Mouse (Mus musculus): ENCODE data around the gene Sh2d6. TPM values are rescaled to one million over a fixed set of nuclear protein-coding genes. Genes with fewer than 3 reads are reported as not detected.

Sh2d6 gene
- 0.26 TPM for polyA plus RNA-seq (2021)

- in situ Hi-C loops (cut with MboI; ENCODE audit: low pct_unique_long_range_greater_than_20kb): no loop called here
Measured at GRCm38 (mm10) chr6:72521607-72522006, at the start of gene Sh2d6. Gene Sh2d6, minus strand, starts transcription at chr6:72521707.

GRCm38 (mm10) chr6:72570644-72571397 is 49.3 kb upstream of the Sh2d6 start:
- in situ Hi-C loops (cut with MboI; ENCODE audit: low pct_unique_long_range_greater_than_20kb): loop anchor here (5.0 to 25.0 kb wide), 3 partner anchors 34 to 584 kb away; no protein-coding TSS in a partner anchor
- no peak for TF ChIP-seq CTCF (IDR thresholded peaks at IDR 0.05)
- CTCF ChIA-PET: interaction anchor here (1.0 kb wide), 1 partner anchor 36 kb away, joined by 3 read pairs; no protein-coding TSS in a partner anchor
- POLR2A ChIA-PET: no interaction called here
- H3K27me3 ChIP-seq: no peaks in the 10 kb centered on the region
- ATAC-seq (no peak), DNase-seq (ENCODE audit: low read depth, low spot score) (no peak)

More at GRCm38 (mm10) chr6:72521607-72522006, at the start of gene Sh2d6:
- no peak for ATAC-seq
- no peak for DNase-seq (ENCODE audit: low read depth, low spot score)
- ChIA-PET CTCF (interaction anchor here (0.7 kb wide), 1 partner anchor 90 kb away, joined by 3 read pairs; no protein-coding TSS in a partner anchor), POLR2A (no interaction called here)
- no peaks in the 10 kb centered on the region for H3K27me3 ChIP-seq
- no peak for TF ChIP-seq CTCF (IDR thresholded peaks at IDR 0.05)

- in situ Hi-C loops (cut with MboI; ENCODE audit: low pct_unique_long_range_greater_than_20kb): loop anchor here (25.0 kb wide), 1 partner anchor 581 kb away; no protein-coding TSS in a partner anchor
Measured at GRCm38 (mm10) chr6:72568736-72569135, 47.2 kb upstream of the Sh2d6 start.

GRCm38 (mm10) chr6:72567508-72567907 is 46.0 kb upstream of the Sh2d6 start:
- DNase-seq (ENCODE audit: low read depth, low spot score) (no peak), ATAC-seq (no peak)
- TF ChIP-seq CTCF (IDR thresholded peaks at IDR 0.05): no peak
- POLR2A ChIA-PET: no interaction called here
- CTCF ChIA-PET: interaction anchor here (1.8 kb wide), 1 partner anchor 33 kb away, joined by 8 read pairs; no protein-coding TSS in a partner anchor
- in situ Hi-C loops (cut with MboI; ENCODE audit: low pct_unique_long_range_greater_than_20kb): loop anchor here (25.0 kb wide), 1 partner anchor 580 kb away; no protein-coding TSS in a partner anchor
- H3K27me3 ChIP-seq: no peaks in the 10 kb centered on the region

More at GRCm38 (mm10) chr6:72568736-72569135, 47.2 kb upstream of the Sh2d6 start:
- ATAC-seq (no peak), DNase-seq (ENCODE audit: low read depth, low spot score) (no peak)
- TF ChIP-seq CTCF (IDR thresholded peaks at IDR 0.05): no peak
- CTCF ChIA-PET: interaction anchor here (0.6 to 1.8 kb wide), 2 partner anchors 28 to 34 kb away, joined by 3 to 8 read pairs; no protein-coding TSS in a partner anchor
- H3K27me3 ChIP-seq: no peaks in the 10 kb centered on the region
- POLR2A ChIA-PET: no interaction called here

- no peaks in the 10 kb centered on the region for H3K27me3 ChIP-seq
- DNase-seq (ENCODE audit: low read depth, low spot score) (no peak), ATAC-seq (peak; percentile 58)
- POLR2A ChIA-PET: interaction anchor here (0.5 kb wide), 1 partner anchor 12 kb away, joined by 3 read pairs; no protein-coding TSS in a partner anchor
- in situ Hi-C loops (cut with MboI; ENCODE audit: low pct_unique_long_range_greater_than_20kb): loop anchor here (25.0 kb wide), 1 partner anchor 579 kb away; no protein-coding TSS in a partner anchor
- CTCF ChIA-PET: interaction anchor here (1.7 kb wide), 2 partner anchors 31 to 139 kb away, joined by 5 to 8 read pairs; no protein-coding TSS in a partner anchor
- no peak for TF ChIP-seq CTCF (IDR thresholded peaks at IDR 0.05)
Measured at GRCm38 (mm10) chr6:72566044-72566443, 44.5 kb upstream of the Sh2d6 start.

- ChIA-PET CTCF (interaction anchor here (1.7 kb wide), 2 partner anchors 31 to 138 kb away, joined by 5 to 8 read pairs; no protein-coding TSS in a partner anchor), POLR2A (no interaction called here)
- in situ Hi-C loops (cut with MboI; ENCODE audit: low pct_unique_long_range_greater_than_20kb): loop anchor here (25.0 kb wide), 1 partner anchor 578 kb away; no protein-coding TSS in a partner anchor
- DNase-seq (ENCODE audit: low read depth, low spot score): no peak
- no peak for TF ChIP-seq CTCF (IDR thresholded peaks at IDR 0.05)
- no peaks in the 10 kb centered on the region for H3K27me3 ChIP-seq
- ATAC-seq: no peak
Measured at GRCm38 (mm10) chr6:72565506-72565905, 44.0 kb upstream of the Sh2d6 start.

- no peak for ATAC-seq
- no peak for DNase-seq (ENCODE audit: low read depth, low spot score)
- H3K27me3 ChIP-seq: no peaks in the 10 kb centered on the region
- no peak for TF ChIP-seq CTCF (IDR thresholded peaks at IDR 0.05)
- in situ Hi-C loops (cut with MboI; ENCODE audit: low pct_unique_long_range_greater_than_20kb): loop anchor here (25.0 kb wide), 1 partner anchor 576 kb away; no protein-coding TSS in a partner anchor
- ChIA-PET POLR2A (no interaction called here), CTCF (interaction anchor here (0.9 to 5.9 kb wide), 3 partner anchors 25 to 155 kb away, joined by 3 to 23 read pairs (median 3); no protein-coding TSS in a partner anchor)
Measured at GRCm38 (mm10) chr6:72562894-72563293, 41.4 kb upstream of the Sh2d6 start.

- ChIA-PET POLR2A (no interaction called here), CTCF (interaction anchor here (0.9 to 5.9 kb wide), 3 partner anchors 24 to 155 kb away, joined by 3 to 23 read pairs (median 3); no protein-coding TSS in a partner anchor)
- no peak for ATAC-seq
- DNase-seq (ENCODE audit: low read depth, low spot score): no peak
- no peaks in the 10 kb centered on the region for H3K27me3 ChIP-seq
- in situ Hi-C loops (cut with MboI; ENCODE audit: low pct_unique_long_range_greater_than_20kb): loop anchor here (25.0 kb wide), 1 partner anchor 575 kb away; no protein-coding TSS in a partner anchor
- TF ChIP-seq CTCF (IDR thresholded peaks at IDR 0.05): no peak
Measured at GRCm38 (mm10) chr6:72562486-72562885, 41.0 kb upstream of the Sh2d6 start.

GRCm38 (mm10) chr6:72560801-72561200 is 39.3 kb upstream of the Sh2d6 start:
- ATAC-seq: no peak
- CTCF ChIA-PET: interaction anchor here (0.8 to 5.9 kb wide), 4 partner anchors 9 to 269 kb away, joined by 3 to 23 read pairs (median 4); no protein-coding TSS in a partner anchor
- no peak for DNase-seq (ENCODE audit: low read depth, low spot score)
- no peak for TF ChIP-seq CTCF (IDR thresholded peaks at IDR 0.05)
- H3K27me3 ChIP-seq: no peaks in the 10 kb centered on the region
- in situ Hi-C loops (cut with MboI; ENCODE audit: low pct_unique_long_range_greater_than_20kb): loop anchor here (25.0 kb wide), 1 partner anchor 574 kb away; no protein-coding TSS in a partner anchor
- POLR2A ChIA-PET: interaction anchor here (0.6 kb wide), 1 partner anchor 203 kb away, joined by 4 read pairs; no protein-coding TSS in a partner anchor

GRCm38 (mm10) chr6:72553079-72553412 is 31.5 kb upstream of the Sh2d6 start:
- CTCF ChIA-PET: interaction anchor here (1.1 kb wide), 1 partner anchor 11 kb away, joined by 6 read pairs; no protein-coding TSS in a partner anchor
- POLR2A ChIA-PET: no interaction called here
- TF ChIP-seq CTCF (IDR thresholded peaks at IDR 0.05): no peak
- no peaks in the 10 kb centered on the region for H3K27me3 ChIP-seq
- in situ Hi-C loops (cut with MboI; ENCODE audit: low pct_unique_long_range_greater_than_20kb): loop anchor here (25.0 kb wide), 1 partner anchor 566 kb away; no protein-coding TSS in a partner anchor
- no peak for DNase-seq (ENCODE audit: low read depth, low spot score)
- no peak for ATAC-seq

Measured in Patski (cell line).